Mouse (Mus musculus): Measurements from ENCODE around the gene Gm1604a. TPM values are rescaled to one million over a fixed set of nuclear protein-coding genes. Genes with fewer than 3 reads are reported as not detected.

Gene Gm1604a
- 2.4 and 2.7 TPM in 2 replicates for total RNA-seq (2023)

GRCm38 (mm10) chr17:7025257-7025656 is at the start of gene Gm1604a:
Gene Gm1604a, plus strand, starts transcription at chr17:7025568.

GRCm38 (mm10) chr17:6978287-6979248 is 46.8 kb upstream of the Gm1604a start, which contains the start of gene Gm49721:
Gene Gm49721, plus strand, starts transcription at chr17:6978904.

Other genes with a start within 250 kb of the Gm1604a start
- gene Ezr, start 242.8 kb upstream of the Gm1604a start, total RNA-seq (2023) = 299 and 311 TPM in 2 replicates
- 12.9 and 13.1 TPM in 2 replicates for gene Rsph3b, start 76.9 kb upstream of the Gm1604a start, total RNA-seq (2023)
- 51.6 and 62.7 TPM in 2 replicates for gene Tagap1, start 64.4 kb upstream of the Gm1604a start, total RNA-seq (2023)
- 113 and 181 TPM in 2 replicates for gene Rnaset2b, start 54.9 kb upstream of the Gm1604a start, total RNA-seq (2023)
- gene Gm49721, start 46.7 kb upstream of the Gm1604a start, total RNA-seq (2023) = 0.19 TPM in 1 of 2 replicates, not detected in the other
- 55.8 and 75.8 TPM in 2 replicates for gene Rps6ka2, start 144.5 kb downstream of the Gm1604a start, total RNA-seq (2023)

Measured in neutrophil, adult 65 days (primary cell).